Mouse (Mus musculus) ovary, postnatal 36 days (tissue): ENCODE measurements around the gene Atn1.

Experiments used
- DNase-seq: peaks from one replicate; pipeline ENCODE4 v3.0.0; 2022; ENCODE audit warnings: low spot score, mixed read lengths

Gene Atn1

DNA sequence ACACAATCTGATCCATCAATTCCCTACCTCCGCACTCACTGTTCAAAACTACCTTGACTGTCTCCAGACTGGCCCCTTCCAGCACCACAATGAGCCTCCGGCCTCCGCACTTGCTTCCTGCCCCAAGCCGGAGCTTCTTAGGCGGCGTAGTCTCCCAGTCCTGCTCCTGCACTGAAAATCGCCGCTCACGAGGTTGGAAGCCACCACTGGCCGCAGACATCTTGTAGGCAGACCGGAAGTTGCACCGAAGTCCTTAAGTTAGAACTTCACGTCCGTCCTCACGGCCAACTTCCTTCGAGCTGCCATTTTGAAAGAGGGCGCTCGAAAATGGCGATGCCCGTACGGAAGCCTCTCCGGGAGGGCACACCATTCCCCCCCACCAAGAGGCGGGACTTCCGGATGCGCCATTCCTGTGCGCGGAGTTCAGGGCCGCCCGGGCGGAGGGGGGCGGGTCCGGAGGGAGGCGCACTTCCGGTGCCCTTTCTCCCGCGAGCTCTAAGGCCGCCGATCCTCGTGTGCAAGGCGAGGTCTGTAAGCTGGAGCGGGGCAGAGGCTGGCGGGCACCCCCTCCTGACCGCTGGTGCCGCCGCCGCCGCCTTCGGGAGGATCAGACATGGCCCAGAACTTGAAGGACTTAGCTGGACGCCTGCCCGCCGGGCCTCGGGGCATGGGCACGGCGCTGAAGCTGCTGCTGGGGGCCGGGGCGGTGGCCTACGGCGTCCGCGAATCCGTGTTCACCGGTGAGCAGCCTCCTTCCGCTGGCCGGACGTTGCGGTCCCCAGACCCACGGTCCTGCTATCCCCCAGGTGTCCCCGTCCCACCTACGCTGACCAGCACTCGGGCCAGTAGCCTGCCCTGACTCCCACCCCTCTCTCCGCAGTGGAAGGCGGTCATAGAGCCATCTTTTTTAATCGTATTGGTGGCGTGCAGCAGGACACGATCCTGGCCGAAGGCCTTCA lies 44.2 kb downstream of the Atn1 start, which contains the start of the genes Emg1 and Phb2:
Gene Emg1, minus strand, starts transcription at position 355 of the 959 bp plus-strand sequence.
Gene Phb2, plus strand, starts transcription at position 513 of the 959 bp plus-strand sequence.
- DNase-seq: peak; percentile 98

DNA sequence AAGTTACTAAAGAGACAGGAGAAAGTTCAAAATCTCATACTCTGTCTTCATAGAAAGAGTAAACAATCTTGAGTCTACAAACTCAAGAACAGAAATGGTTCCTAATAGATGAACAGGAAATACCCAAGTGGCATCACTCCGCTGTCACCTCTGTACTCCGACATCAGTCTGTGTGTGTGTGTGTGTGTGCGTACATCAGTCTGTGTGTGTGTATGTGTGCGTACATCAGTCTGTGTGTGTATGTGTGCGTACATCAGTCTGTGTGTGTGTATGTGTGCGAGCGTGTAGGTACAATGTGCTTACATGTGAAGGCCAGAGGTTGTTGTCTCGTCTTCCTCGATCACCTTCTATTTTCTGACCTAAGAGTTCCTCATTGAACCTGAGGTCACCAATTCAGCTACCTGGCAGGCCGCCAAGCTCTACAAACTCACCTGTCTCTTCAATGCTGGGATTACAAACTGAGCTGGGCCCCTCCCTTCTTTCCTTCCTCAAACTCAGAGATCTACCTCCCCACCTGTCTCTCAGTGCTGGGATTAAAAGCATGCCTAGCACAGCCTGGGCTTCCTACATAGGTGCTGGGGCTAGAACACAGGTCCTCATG lies 47.9 kb downstream of the Atn1 start:
- no peak for DNase-seq

DNA sequence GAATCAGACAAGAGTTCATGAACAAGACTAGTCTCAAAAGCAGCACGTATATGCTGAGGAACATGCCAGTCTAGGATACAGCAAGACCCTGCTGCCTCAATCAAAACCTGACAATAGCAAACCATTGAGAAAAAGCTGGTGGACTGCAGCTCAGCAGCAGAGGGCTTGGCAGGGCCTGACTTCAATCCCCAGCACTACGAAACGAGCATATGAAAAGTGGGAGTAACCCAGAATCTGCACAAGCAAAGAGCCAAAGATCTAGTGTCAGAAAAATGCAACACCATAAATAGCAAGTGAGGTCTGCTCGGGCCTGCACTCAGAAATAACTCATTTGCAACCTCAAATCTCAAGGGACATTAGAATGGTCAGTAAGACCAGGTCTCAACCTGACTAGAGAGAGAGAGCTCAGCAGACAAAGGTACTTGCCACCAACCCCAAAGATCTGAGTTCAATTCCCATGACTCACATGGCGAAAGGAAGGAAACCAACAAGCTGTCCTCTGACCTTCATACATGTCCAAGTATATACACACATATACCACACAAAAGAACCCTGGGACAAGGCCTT lies 50.2 kb downstream of the Atn1 start:
- DNase-seq: no peak

DNA sequence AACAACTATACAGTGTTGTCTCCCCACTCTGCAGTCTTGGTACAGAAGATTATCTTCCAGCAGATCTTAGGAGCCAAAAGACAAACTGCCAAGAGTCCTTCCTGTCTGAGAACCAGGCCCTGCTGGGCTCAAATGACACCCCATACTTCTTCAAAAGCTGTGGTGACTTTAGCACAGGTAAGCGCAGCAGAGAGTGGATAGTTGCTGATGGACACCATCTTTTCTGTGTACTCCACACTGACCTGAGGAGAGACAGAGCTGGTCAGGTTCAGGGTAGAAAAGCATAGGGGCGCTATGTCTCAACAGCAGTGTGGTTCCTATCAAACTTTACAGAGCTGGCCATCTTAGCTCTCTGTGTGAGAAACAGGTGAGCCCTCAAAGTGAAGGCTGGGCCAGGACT lies 51.9 kb downstream of the Atn1 start:
- DNase-seq: no peak

DNA sequence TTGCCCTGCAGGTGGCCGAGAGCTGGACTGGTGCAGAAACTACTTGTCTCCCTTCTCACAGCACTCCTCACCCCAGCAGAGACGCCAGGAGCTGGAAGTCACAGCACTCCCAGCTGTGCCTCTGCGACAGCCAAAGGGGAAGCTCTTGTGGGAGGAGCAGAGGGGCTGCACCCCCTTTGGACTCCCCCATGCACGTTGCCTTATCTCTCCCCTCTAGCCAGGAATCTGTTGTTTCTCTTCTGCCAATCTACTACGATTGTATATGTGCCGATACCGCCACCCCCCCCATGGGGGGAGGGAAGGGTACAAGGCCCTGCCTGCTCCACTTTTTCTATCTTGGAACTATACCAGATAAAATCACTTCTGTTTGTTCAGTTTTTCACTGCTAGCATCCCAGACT lies 52.5 kb downstream of the Atn1 start:
- DNase-seq: no peak

DNA sequence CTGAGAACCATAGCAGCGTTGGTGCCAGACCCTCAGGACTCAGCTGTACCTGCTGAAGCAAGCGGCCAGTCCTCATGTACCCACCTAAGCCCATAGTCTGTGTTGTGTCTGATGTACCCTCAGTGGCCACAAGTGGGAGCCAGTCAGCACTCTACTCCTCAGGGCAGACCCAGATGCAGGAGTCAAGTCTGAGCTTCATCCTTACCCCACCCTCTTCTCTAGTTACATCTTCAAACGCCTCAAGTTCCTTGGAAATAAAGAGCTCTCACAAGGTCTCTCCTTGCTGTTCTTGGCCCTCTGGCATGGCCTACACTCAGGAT lies 53.6 kb downstream of the Atn1 start:
- DNase-seq: peak; percentile 66

DNA sequence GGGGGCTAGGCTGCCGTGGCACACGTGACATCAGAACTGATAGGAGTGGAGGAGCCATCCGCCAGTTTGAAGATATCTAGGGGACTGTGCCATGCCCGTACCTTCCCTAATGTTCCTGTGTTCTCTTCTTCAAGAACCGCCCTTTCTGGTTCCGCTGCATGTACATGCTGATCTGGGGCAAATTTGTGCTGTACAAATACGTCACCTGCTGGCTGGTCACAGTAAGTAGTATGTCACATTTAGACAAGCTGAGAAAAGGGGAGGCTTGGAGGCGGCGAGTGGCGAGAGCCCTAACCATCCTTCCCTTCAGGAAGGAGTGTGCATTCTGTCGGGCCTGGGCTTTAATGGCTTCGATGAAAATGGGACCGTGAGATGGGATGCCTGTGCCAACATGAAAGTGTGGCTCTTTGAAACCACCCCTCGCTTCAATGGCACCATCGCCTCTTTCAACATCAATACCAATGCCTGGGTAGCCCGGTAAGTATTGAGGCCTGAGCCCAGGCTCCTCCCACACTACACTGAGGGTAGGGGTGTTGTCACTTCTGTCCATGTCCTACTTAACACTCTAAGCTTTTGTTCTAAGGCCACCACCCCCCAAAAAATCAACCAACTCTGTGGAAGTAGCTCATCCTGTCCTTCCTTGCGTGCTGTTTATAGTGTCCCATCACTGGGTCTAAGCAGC lies 54.1 kb downstream of the Atn1 start:
- no peak for DNase-seq

DNA sequence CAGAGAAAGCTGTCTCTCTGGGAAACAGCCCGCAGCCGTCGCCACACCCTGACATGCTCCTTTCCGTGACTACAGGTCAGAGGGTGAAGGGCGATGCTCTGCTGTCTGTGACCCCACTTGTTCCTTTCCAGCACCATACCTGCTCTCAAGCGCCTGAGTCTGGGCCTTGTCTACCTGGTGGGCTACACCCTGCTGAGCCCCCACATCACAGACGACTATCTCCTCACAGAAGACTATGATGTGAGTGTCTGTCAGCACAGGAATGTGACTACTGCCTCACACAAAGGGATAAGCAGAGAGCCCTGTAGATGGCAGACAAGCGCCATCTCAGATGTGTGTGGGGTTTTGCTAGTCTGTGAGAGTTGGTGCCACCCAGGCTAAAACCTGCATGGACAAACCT lies 55.0 kb downstream of the Atn1 start:
- no peak for DNase-seq

DNA sequence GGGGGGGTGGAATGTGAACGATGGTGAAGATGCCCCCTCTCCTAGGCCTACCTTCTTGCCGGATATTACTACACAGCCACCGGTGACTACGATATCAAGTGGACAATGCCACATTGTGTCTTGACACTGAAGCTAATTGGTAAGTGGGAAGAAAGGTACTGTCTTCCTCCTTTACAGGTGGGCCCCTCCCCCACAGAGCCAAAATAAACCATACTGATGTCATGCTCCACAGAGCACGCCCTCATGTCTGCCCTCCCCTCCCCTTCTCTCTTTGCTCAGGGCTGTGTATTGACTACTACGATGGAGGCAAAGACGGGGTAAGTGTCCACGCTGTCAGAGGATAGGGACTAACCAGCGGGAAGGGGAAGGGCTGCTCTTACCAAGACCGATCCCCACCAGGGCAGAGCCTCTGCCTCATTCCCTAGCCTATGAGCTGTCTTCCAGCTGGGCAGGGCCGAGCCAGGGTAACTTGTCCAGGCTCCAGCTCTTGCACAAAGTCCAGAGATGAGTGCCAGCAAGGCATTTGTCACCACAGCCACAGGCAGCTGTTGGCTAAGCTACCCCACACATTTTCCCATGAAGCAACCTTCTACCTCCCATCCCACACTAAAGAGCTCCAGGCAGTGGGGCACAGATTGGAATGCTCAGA lies 56.2 kb downstream of the Atn1 start:
- peak; percentile 54 for DNase-seq

DNA sequence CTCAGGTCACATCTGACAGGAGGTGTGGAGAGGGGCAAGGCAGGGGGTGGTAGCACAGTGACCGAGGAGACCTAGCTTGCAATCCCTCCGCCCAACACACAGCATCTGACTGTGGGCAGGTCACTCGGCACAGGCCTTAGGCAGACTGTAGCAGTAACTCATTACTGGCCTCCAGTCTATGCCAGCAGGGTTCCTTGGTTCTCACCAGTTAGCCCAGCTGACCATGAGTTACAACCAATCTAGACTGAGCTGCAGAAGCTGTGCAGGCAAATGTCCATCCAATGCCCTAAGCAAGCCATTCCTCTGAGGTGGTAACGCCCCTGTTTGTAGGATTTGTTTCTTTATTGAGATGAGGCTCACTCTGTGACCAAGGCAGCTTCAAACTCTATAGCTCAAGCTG lies 57.0 kb downstream of the Atn1 start:
- no peak for DNase-seq

DNA sequence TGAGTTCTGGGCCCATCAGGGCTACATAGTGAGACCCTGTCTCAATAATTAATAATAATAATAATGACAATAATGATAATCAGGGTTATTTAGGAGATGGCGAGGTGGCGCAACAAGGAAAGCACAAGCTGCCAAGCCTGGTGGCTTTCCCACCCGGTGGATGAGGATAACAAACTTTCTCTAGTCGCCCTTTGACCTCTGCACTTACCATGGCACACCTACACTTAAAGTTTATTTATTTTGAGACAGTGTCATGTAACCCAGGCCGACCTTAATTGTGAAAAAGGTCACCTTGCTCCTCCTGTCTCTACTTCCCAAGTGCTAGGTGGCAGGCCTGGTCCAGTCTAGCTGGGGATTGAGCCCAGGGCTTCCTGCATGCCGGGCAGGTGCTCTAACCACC lies 57.6 kb downstream of the Atn1 start:
- no peak for DNase-seq

DNA sequence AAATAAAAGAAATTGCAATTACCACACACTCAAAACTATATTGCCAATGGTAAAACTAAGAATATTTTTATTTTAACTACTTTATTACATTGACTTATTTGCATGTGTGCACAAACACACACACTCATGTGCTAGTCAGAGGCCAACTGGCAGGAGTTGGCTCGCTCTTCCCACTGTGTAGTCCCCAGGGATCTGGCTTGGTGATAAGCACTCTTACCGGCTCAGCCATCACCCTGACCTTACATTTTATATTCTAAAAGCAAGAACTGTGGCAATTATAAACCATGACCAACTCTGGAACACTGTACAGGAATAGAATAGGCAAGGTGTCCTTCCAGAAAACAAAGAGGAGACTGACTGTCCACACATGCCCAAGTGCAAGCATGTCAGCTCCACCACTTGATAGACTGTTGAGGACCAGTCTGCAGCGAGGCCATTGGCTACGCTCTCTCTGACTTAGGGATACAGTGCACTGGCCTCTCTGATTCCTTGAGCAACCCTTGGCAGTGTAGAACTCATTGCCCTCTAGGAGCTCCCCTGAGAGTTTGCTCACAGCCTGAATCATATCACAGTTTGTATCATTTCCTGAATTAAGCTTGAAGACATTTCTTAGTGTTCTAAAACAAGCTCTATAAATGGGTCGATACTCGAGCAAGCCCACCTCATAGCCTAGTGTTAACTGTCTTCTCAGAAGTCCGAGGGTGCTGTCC lies 59.7 kb downstream of the Atn1 start:
- DNase-seq: no peak

DNA sequence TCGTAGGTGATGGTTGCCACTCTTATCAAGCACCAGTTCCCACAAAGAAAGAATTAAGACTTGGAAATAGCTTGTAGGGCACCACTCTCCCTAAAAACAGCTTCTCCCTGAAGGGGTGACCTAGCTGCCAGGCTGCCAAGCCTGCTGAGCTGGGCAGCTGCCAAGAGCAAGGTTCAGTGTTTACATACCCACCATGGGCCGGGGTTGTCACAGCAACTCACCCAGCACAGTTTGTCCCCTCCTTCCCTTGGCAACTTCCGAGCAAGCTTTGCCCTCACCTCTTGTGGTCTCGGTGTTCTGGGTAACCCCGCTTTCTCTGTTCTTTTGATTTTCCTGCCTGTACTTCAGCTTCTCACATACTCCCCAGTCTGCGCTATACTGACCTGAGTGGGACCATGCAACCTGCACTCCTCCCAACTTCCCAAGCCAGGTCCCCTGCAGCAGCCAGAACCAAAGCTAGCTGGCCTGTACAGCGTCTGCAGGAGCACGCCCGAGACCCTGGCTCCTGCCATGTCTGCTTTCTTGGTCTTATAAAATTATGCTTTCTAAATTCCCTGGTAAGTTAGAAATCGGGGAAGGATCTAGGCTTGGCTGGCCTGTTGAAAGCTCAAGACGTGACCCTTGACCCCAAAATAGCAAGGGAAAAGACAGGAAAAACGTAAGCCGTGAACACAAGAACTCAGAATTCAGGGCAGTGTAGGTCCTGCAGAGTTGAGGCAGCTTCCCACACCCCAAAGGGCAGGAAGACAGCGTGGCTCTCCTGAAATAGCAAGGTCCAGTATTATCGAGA lies 62.0 kb downstream of the Atn1 start:
- DNase-seq: peak; percentile 77

DNA sequence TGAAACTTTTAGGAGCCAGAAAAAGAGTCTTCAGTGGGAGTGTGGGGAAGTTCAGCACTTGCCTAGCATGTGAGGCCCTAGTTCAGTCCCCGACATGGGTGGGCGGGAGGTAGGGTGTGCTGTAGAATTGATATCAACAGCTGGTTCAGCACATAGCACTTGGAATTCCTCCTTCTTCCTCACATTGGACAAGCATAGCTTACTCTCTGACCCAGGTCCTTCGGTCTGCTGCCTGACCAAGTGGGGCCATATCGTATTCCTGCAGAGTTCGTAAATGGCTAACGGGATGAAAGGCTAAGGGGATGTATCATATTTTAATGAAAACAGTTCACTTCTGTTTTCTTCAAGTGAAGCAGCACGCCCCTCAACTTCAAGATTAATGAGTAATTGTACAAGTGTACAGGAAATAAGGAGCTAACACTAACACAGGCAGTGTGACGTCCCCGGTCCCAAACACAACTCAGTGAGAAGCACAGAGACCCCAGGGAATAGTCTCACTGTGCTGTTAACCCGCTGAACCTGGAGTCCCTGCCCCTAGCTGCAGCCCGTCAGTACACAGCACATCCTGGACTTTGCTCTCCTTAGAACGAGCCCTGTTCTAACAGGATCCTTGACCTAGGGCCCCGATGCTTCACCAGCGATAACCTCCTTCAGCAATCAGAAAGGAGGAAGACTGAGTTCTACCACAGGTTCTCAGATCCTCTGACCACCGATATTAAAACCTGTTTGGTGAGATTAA lies 62.9 kb downstream of the Atn1 start:
- DNase-seq: no peak
